Mouse (Mus musculus) testis, adult 2 months (tissue): ENCODE measurements around the gene Cfap126. TPM values are rescaled to one million over a fixed set of nuclear protein-coding genes. Genes with fewer than 3 reads are reported as not detected.
"Not testable (repeated sequence)": the region's sequence is repeated elsewhere in the genome, so short reads cannot be mapped to it uniquely, and the experiment has no call there.

Experiments used
- H3K27ac ChIP-seq: fragments of 200-500 bp; 2 replicates; pipeline ENCODE4 v1.5.1; 2012; ENCODE audit warnings: low read depth, low read length; ENCODE audit not compliant: control insufficient read depth, insufficient read depth
- H3K27me3 ChIP-seq: fragments of 200-500 bp; 2 replicates; pipeline ENCODE4 v1.6.1; 2012; ENCODE audit warnings: mild to moderate bottlenecking, low read length, moderate library complexity; ENCODE audit not compliant: control insufficient read depth, insufficient read depth
- H3K36me3 ChIP-seq: fragments of 200-500 bp; 2 replicates; pipeline ENCODE4 v1.6.1; 2012; ENCODE audit warnings: mild to moderate bottlenecking, low read length; ENCODE audit not compliant: control insufficient read depth, insufficient read depth
- H3K4me1 ChIP-seq: fragments of 200-500 bp; 2 replicates; pipeline ENCODE4 v1.6.1; 2012; ENCODE audit warnings: low read length; ENCODE audit not compliant: control insufficient read depth, insufficient read depth
- H3K4me3 ChIP-seq: fragments of 200-500 bp; 2 replicates; pipeline ENCODE4 v1.5.1; 2012; ENCODE audit warnings: low read depth, mild to moderate bottlenecking, low read length, moderate library complexity, mixed read lengths; ENCODE audit not compliant: control insufficient read depth
- CTCF ChIP-seq: fragments of 200-500 bp; IDR thresholded peaks from 2 replicates; pipeline ENCODE4 v1.5.1; 2012; ENCODE audit warnings: low read depth, mild to moderate bottlenecking, inconsistent platforms, low read length, moderate library complexity; ENCODE audit not compliant: control insufficient read depth, insufficient read depth, insufficient replicate concordance
- POLR2A ChIP-seq: fragments of 200-500 bp; IDR thresholded peaks from 2 replicates; pipeline ENCODE4 v1.6.1; 2012; ENCODE audit warnings: low read depth, mild to moderate bottlenecking, inconsistent platforms, low read length, moderate library complexity; ENCODE audit not compliant: control insufficient read depth
- polyA plus RNA-seq: library from polyadenylated mRNA; depleted of rRNA; stranded (reverse); fragments of >200 nt; gene quantifications from 2 replicates; pipeline ENCODE4 v1.2.3, GENCODE M21; 2012; rRNA removed

The Cfap126 gene
- polyA plus RNA-seq, result 309 and 314 TPM in 2 replicates

GRCm38 (mm10) chr1:171113873-171114299 lies at the start of gene Cfap126:
TSS of gene Cfap126 (plus strand) at chr1:171113918.
- Histone ChIP-seq H3K36me3 (no peaks in the 10 kb centered on the region), H3K27ac (peak within 1 kb of the TSS; percentile 58), H3K27me3 (no peaks in the 10 kb centered on the region), H3K4me3 (peak within 1 kb of the TSS; percentile 70), H3K4me1 (peaks cover 2% of the 10 kb centered on the region)
- TF ChIP-seq CTCF (no peak), POLR2A (peak; percentile 56)

GRCm38 (mm10) chr1:171064491-171065242 lies 49.1 kb upstream of the Cfap126 start, which contains the start of gene Fcgr3:
TSS of gene Fcgr3 (minus strand) at chr1:171064935.
- not testable (repeated sequence) for H3K27me3 ChIP-seq, H3K4me1 ChIP-seq, H3K36me3 ChIP-seq
- Histone ChIP-seq H3K4me3 (peak within 1 kb of the TSS; percentile 53), H3K27ac (peak within 1 kb of the TSS; percentile 27; the same call in 1 of the 2 replicates)

GRCm38 (mm10) chr1:171065243-171065587 lies 48.5 kb upstream of the Cfap126 start:
- H3K27me3 ChIP-seq, result not testable (repeated sequence)

GRCm38 (mm10) chr1:171065768-171066167 lies 48.0 kb upstream of the Cfap126 start:
- H3K27me3 ChIP-seq, H3K4me1 ChIP-seq, H3K36me3 ChIP-seq, H3K4me3 ChIP-seq, H3K27ac ChIP-seq: not testable (repeated sequence)

More at GRCm38 (mm10) chr1:171065243-171065587, 48.5 kb upstream of the Cfap126 start:
- H3K36me3 ChIP-seq, H3K27ac ChIP-seq, H3K4me1 ChIP-seq: not testable (repeated sequence)
- peak overlapping the region; percentile 21 for H3K4me3 ChIP-seq

- H3K4me3 ChIP-seq, H3K27ac ChIP-seq, H3K36me3 ChIP-seq, H3K27me3 ChIP-seq, H3K4me1 ChIP-seq: not testable (repeated sequence)
Measured at GRCm38 (mm10) chr1:171066583-171066982, 47.1 kb upstream of the Cfap126 start.

- H3K27ac ChIP-seq, H3K4me3 ChIP-seq, H3K27me3 ChIP-seq, H3K4me1 ChIP-seq, H3K36me3 ChIP-seq: not testable (repeated sequence)
Measured at GRCm38 (mm10) chr1:171067928-171068327, 45.8 kb upstream of the Cfap126 start.

GRCm38 (mm10) chr1:171069508-171069907 lies 44.2 kb upstream of the Cfap126 start:
- H3K4me3 ChIP-seq, H3K27me3 ChIP-seq: not testable (repeated sequence)

GRCm38 (mm10) chr1:171070879-171071278 lies 42.8 kb upstream of the Cfap126 start:
- not testable (repeated sequence) for H3K36me3 ChIP-seq, H3K27ac ChIP-seq, H3K4me3 ChIP-seq, H3K4me1 ChIP-seq, H3K27me3 ChIP-seq

More at GRCm38 (mm10) chr1:171069508-171069907, 44.2 kb upstream of the Cfap126 start:
- not testable (repeated sequence) for H3K36me3 ChIP-seq, H3K4me1 ChIP-seq, H3K27ac ChIP-seq

- not testable (repeated sequence) for H3K27me3 ChIP-seq, H3K4me3 ChIP-seq, H3K27ac ChIP-seq, H3K4me1 ChIP-seq, H3K36me3 ChIP-seq
Measured at GRCm38 (mm10) chr1:171071726-171072125, 42.0 kb upstream of the Cfap126 start.

- H3K27ac ChIP-seq, H3K27me3 ChIP-seq, H3K4me1 ChIP-seq: not testable (repeated sequence)
Measured at GRCm38 (mm10) chr1:171072217-171072616, 41.5 kb upstream of the Cfap126 start.

GRCm38 (mm10) chr1:171074283-171074682 lies 39.4 kb upstream of the Cfap126 start:
- not testable (repeated sequence) for H3K27me3 ChIP-seq, H3K4me1 ChIP-seq, H3K36me3 ChIP-seq, H3K27ac ChIP-seq, H3K4me3 ChIP-seq

More at GRCm38 (mm10) chr1:171072217-171072616, 41.5 kb upstream of the Cfap126 start:
- not testable (repeated sequence) for H3K4me3 ChIP-seq, H3K36me3 ChIP-seq

- H3K27me3 ChIP-seq, H3K4me3 ChIP-seq, H3K36me3 ChIP-seq, H3K4me1 ChIP-seq, H3K27ac ChIP-seq: not testable (repeated sequence)
Measured at GRCm38 (mm10) chr1:171076176-171076575, 37.5 kb upstream of the Cfap126 start.
